Mouse (Mus musculus): ENCODE measurements around the gene Pip4p1.

- TF ChIP-seq CHD2 (IDR thresholded peaks at IDR 0.05; ENCODE audit: low read length) (no peak), CTCF (conservative IDR thresholded peaks at IDR 0.05 in 1 of 2, IDR thresholded peaks at IDR 0.05 in 1 of 2; ENCODE audit: low read depth in 2 of 2, low read length in 2 of 2) (no peak), E2F4 (IDR thresholded peaks at IDR 0.05; ENCODE audit: insufficient replicate concordance, low read depth, low read length) (no peak), POLR2A (IDR thresholded peaks at IDR 0.05; ENCODE audit: low read depth, low read length) (no peak), MEF2A (IDR thresholded peaks at IDR 0.05; ENCODE audit: borderline replicate concordance, low read depth, low read length) (no peak)
Measured at GRCm38 (mm10) chr14:50895985-50896746, 34.5 kb downstream of the Pip4p1 start.

Data from CH12.LX (cell line).